Mouse (Mus musculus) thymus, postnatal 14 days (tissue): ENCODE measurements around the gene Olfr689.
"Not testable (repeated sequence)": the region's sequence is repeated elsewhere in the genome, so short reads cannot be mapped to it uniquely, and the experiment has no call there.

Experiments
- DNase-seq: peaks from one replicate; pipeline ENCODE4 v3.0.0; 2021

Olfr689 gene

DNA sequence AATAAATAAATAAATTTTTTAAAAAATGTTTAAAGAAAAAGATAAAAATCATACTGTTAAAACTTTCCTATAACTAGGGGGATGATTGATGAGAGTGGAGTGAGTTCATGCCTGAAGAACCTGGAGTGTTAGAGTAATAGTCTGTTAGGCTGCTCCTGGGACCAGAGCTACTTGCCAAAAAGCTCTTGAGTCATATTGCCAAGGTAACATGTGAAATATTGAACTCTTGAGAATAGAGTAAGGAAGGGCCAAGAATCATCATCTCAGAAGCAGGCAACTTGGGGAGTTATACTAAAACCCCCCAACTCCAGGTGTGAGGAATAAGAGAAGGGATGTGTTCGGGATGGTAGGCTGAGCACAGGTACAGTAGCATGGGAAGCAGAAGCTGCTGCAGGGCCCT lies at the start of gene Olfr689:
TSS of gene Olfr689 (plus strand) at position 301 of the 400 bp plus-strand sequence.
- no peak for DNase-seq

DNA sequence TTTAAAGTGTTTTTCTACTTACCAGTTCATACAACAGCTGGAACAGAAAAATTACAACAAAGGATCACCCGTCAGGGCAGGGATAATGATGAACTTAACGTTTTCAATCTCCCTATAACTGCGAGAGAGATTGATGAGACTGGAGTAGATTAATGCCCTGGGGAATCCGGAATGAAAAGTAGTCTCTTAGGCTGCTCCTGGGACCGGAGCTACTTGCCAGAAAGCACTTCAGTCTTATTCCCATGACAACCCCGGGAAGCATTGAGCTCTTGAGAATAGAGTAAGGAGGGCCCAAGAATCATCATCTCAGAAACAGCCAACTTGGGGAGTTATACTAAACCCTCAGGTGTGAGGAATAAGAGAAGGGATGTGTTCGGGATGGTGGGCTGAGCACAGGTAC lies 38.5 kb upstream of the Olfr689 start:
- no peak for DNase-seq

DNA sequence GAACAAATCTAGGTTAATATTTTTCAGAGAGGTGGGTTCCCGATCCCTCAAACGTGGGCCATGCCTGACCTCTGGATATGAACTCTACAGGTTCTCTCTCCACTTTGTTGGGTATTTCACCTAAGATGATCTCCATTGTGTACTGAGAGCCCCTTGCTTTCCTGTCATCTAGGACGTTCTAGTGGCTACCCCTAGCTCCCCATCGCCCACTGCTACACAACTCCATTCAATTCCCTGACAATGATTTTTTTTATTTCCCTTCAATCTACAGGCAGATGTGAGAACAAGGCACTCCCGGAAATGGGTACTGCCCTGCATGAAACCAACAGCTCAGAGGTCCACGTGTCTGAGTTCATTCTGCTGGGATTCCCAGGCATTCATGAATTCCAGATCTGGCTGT lies 23.2 kb upstream of the Olfr689 start, which contains the start of gene Olfr688:
TSS of gene Olfr688 (plus strand) at position 301 of the 400 bp plus-strand sequence.
- DNase-seq: no peak

DNA sequence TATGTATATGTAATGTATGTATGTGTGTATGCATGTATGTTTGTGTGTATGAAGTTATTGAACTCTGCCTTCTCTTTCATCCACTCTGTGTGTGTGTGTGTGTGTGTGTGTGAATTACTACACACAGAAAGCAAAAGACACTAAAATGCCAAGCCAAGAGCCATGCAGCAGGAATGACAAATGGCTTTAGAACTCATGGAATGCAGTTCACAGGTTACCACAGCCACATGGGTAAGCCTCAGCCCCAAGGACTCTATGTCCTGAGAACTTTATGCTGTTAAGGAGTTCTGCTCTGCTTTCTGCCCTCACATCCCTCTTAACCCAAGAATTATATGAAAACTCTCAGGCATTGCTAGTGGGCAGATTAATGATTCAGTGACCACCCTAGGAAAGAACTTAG lies 20.9 kb upstream of the Olfr689 start:
- no peak for DNase-seq

DNA sequence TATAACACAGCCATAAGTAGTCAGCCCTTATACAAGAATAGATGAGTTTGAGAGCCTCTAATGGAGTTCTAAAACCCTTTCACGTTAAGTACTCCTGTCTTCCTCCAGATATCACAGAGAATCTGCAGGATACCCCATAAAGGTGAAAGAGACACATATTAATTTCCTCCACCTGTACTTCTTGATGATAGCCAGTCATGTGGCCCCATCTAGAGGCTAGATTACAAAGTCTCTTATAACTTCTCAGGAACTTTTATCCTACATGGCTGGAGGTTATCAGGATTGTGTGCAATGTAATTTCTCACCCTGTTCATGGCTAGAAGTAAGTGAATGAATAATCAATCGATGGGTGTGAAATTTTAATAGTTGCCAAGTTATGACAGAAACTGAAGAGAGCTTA lies 14.3 kb downstream of the Olfr689 start:
- no peak for DNase-seq

DNA sequence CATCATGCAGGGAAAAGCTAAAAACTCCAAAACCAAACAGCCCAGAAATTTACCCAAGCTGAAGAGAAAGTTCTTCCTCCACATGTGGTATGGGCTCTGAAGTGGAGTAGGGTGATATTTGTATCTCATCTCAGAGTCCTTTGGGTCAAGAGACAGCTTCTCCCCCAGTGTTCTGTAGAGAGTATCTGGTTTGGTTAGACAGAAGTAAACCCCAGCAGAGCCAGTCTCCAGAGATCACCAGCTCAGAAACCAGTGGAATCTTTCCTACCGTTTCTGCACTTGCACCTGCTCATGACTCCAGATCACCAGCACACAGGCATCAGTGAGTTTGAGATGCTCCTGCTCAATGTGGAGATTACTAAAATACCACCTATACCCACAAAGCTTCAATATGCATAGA lies 23.0 kb downstream of the Olfr689 start, which contains the start of gene Olfr690:
TSS of gene Olfr690 (minus strand) at position 101 of the 400 bp plus-strand sequence.
- no peak for DNase-seq

DNA sequence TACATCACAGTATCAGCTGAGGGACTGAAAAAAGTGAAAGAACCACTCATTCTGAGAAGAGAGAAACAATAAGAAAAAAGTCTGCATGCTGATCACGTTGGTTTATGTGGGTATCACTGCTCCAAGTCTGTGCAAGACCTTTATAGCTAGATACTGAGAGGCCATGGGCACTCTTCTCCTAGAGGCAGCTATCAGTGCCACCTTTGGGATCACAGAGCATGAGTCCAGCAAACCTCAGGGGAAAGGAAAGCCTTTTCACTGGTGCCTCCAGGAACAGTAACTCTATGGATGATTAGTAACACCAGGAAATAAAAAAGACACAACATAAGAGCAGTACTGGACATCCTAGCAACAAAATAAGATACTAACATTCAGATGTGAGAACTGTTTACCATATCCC lies 31.2 kb downstream of the Olfr689 start, which contains the start of gene Olfr691:
TSS of gene Olfr691 (minus strand) at position 101 of the 400 bp plus-strand sequence.
- no peak for DNase-seq

DNA sequence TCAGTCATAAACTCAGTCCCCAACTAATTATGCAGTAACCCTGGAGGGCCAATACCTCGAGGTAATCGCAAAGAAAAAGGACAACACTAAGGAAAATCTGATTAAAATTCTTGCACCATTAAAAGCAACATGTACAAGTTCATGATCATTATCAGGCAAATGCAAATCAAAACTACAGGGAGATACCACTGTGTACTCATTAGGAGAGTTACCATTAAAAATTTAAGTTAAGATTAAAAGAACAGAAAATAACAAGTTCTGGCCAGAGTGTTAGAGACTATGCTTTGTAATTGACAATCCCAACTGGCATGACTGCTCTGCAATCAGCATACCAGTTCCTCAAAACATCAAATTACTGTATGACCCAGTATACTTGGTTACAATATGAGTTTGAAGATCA lies 31.8 kb downstream of the Olfr689 start:
- DNase-seq: no peak

DNA sequence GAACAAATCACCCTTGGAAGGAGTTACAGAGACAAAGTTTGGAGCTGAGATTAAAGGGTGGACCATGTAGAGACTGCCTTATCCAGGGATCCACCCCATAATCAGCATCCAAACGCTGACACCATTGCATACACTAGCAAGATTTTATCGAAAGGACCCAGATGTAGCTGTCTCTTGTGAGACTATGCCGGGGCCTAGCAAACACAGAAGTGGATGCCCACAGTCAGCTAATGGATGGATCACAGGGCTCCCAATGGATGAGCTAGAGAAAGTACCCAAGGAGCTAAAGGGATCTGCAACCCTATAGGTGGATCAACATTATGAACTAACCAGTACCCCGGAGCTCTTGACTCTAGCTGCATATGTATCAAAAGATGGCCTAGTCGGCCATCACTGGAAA lies 45.1 kb downstream of the Olfr689 start:
- DNase-seq: not testable (repeated sequence)

DNA sequence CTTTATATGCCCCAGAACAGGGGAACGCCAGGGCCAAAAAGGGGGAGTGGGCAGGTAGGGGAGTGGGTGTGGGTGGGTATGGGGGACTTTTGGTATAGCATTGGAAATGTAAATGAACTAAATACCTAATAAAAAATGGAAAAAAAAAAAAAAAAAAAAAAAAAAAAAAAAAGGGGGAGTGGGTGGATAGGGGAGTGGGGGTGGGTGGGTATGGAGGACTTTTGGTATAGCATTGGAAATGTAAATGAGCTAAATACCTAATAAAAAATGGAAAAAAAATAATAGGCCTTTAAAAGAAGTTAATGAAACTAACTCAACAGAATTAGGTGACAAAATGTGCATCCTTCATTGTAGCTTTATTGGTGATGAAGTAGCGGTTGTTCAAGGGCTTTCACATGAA lies 45.5 kb downstream of the Olfr689 start:
- not testable (repeated sequence) for DNase-seq

DNA sequence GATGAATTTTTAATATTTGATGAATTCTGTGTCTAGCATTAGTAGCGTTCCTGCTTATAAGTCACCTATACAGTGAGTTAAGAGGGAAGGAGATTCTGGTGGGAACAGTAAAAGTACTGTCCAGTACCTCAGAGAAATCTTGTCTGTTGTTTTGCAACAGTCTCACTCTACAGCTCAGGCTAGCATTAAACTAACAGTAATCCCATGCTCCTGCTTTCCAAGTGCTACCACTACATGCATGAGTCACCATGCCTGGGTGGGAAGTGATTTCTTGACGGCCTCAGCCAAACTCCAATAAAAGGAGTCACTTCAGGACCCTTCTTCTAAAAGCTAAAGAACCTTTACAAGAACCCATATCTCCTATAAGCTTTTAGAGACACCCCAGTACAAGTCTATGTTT lies 50.7 kb downstream of the Olfr689 start:
- DNase-seq: no peak

DNA sequence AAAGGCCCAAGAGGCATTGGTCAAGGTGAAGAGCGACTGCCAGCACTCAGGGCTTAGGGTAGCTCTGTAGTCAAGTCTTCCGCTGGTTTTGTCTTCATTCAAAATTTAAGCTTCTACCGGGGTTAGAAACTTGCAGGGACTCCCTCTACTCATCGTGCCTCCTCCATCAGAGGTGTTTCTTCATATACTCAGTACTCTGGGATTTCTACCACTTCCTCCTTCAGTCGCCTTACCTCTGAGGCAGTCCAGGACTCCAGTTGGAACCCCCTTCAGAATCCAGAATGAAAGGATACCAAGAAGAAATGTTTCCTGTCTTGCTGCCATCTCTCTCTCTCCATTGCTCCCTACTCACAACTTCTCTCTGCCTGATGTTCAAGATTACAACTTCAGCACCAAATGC lies 56.3 kb downstream of the Olfr689 start:
- DNase-seq: no peak

DNA sequence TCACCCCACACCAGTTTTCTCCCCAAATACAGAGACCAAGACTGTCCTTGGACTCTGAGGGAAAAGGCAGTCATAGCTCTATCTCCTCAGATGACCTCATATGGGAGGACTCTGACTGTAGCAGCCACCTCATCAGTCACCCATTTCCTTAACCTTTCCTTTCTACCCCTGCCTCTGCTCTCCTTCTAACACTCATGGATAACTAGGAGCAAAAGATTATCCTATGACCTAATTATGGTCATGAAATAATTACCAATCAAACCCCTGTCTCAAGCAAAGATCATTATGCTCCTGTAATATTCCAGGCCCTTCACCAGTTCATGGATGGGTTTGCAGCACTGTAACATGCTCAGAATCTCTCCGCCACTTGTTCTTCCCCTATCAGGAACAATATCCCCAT lies 57.0 kb downstream of the Olfr689 start, which contains the start of gene Olfr692:
TSS of gene Olfr692 (plus strand) at position 301 of the 400 bp plus-strand sequence.
- DNase-seq: no peak

DNA sequence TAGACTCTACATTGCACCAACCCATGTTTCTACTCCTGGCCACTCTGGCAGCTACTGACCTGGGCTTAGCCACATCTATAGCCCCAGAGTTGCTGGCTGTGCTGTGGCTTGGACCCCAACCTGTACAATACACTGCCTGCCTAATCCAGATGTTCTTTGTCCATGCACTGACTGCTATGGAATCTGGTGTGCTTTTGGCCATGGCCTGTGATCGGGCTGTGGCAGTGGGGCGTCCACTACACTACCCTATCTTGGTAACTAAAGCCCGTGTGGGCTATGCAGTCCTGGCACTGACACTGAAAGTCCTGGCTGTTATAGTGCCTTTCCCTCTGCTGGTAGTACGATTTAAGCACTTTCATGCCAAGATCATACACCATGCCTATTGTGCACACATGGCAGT lies 57.6 kb downstream of the Olfr689 start:
- DNase-seq: no peak
